Comparison of ENCODE assay signal across 8 mouse cellular contexts in the genomic region with DNA sequence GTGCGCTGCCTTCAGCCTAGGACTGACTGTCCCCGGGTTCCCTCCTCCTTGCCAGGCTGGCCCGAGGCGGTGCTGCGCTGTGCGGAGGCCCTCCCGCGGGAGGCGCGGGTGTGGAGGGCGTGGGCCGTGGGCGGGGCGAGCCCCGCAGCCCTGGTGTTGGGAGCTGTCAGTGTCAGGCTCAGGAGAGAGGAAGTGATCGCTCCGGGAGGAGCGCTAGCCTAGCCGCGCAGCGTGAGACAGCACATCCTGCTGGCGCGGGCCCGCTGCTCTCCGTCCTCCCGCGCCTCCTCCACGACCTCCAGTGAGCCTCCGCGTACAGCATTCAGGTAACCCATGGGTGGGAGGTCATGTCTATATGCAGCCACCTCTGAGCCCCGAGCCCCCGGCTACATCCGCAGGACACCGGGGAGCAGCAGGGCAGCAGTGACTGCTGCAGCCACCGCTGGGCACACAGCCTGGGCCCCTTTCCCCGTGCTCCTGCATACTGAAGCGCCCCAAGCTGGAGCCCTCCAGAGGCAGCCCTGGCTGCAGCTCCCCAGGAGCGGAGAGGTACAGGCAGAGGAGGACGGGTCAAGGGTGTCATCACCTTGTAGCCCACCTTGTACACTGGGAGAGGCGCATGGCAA. TPM values are rescaled to one million over a fixed set of nuclear protein-coding genes. Genes with fewer than 3 reads are reported as not detected.
DNase-seq lines count a peak whose midpoint lies in the region.

A gene (plus strand): TSS at position 29 of the 626 bp plus-strand sequence.

- under 1% methylated on average over 40 of the region's 40 CpGs for WGBS in hindbrain, embryonic 10.5 days

- no peaks in the 10 kb centered on the region for H3K9me3 ChIP-seq in hindbrain, embryonic 10.5 days

- peak within 1 kb of the TSS; percentile 60 for H3K4me3 ChIP-seq in hindbrain, embryonic 10.5 days

- H3K27ac ChIP-seq in hindbrain, embryonic 10.5 days = peak within 1 kb of the TSS; percentile 56

- H3K4me1 ChIP-seq in hindbrain, embryonic 10.5 days (replicated peaks) = peaks cover 11% of the 10 kb centered on the region

- no peaks in the 10 kb centered on the region for H3K36me3 ChIP-seq in hindbrain, embryonic 10.5 days

- DNase-seq in ZHBTc4 (ENCODE audit: low read depth, low spot score) (peak; percentile 73), adipocyte (ENCODE audit: low spot score) (no peak)
- peak; percentile 91 for DNase-seq in cerebellum, adult 9-11 months
- DNase-seq in frontal cortex, adult 2 months (ENCODE audit: extremely low spot score in 1 of 2, low spot score in 1 of 2) = peak; percentile 45 to 76
- peak; percentile 60 for DNase-seq in hindbrain, embryonic 10.5 days (ENCODE audit: low spot score)
- peak; percentile 62 for DNase-seq in left cerebral cortex, adult 11 months (ENCODE audit: low spot score)
- peak; percentile 19 to 52 for DNase-seq in lung, postnatal 4 days
- peak; percentile 73 to 80 for DNase-seq in right cerebral cortex, adult 2 months (ENCODE audit: low spot score in 2 of 2)

- H3K27me3 ChIP-seq in hindbrain, embryonic 10.5 days (ENCODE audit: insufficient read depth, poor library complexity, severe bottlenecking) = peaks cover 26% of the 10 kb centered on the region

RNA-seq across cellular contexts. Expression of the gene that starts here (rescaled TPM):
- polyA plus RNA-seq in frontal cortex, adult 2 months (2012; rRNA removed) = 231 and 267 TPM in 2 replicates
- 1.5 and 2.7 TPM in 2 replicates for polyA plus RNA-seq in hindbrain, embryonic 10.5 days (2016; fragmentation: Nextera tagmentation; extraction: Ambion mirVana)

Comparison
In these comparisons a context has a peak if more than half of its experiments do, and no peak if none do; other contexts are left out.
1. RNA of the gene that starts here (polyA plus RNA-seq): 231 to 267 TPM in frontal cortex, adult 2 months; 1.5 to 2.7 TPM in hindbrain, embryonic 10.5 days; every median in the first group is over 10 times any median in the second.